Mouse (Mus musculus): ENCODE measurements around the gene Grb10.

DNA sequence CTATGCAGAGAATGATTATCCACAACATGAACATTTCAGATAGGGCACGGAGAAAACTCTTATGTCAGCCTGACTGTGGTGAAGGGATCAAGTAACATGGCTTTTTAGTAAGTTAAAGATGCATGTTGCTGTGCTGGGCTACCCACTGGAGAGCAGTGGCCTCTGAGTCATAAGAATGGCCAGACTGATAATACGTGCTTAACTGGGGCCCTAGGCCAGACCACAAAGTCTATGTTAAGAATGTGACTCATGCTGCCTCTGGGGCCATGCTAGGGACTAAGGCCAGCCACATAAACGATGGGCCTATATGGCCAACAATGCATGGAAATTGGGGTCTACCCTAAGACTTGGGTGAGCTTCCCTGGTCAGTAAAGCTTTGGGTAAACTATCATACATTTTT lies 98.9 kb downstream of the Grb10 start:
- no peak for TF ChIP-seq CTCF (IDR thresholded peaks at IDR 0.05; ENCODE audit: low read depth, low read length)
- no peak for TF ChIP-seq POLR2A (IDR thresholded peaks at IDR 0.05; ENCODE audit: extremely low read depth, insufficient read depth, low read length)

All from liver, adult 2 months (tissue).